Mouse (Mus musculus): Measurements from ENCODE around the gene Spp1.

The Spp1 gene

DNA sequence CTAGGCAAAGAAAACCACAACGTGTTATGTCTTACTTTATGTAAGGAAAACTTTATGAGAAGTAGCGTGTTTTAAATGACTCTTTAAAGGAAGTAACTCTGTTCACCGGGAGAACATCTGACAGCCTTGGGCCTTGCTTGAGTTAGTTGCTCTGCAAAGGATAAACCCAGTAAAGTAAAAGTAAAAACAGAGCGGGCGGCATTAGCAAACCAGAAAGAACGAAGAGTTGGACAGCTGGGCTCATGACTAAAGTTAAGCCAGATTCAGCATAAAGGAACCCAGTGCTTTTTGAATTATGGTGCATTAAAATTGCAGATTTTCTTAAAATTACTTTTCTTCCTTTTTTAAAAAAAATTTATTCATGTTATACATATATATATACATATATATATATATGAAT is 19.6 kb downstream of the Spp1 start:
- Histone ChIP-seq H3K36me3 (ENCODE audit: control insufficient read depth, insufficient read depth, low read length, poor library complexity, severe bottlenecking) (no peaks in the 10 kb centered on the region), H3K27me3 (ENCODE audit: control insufficient read depth, insufficient read depth, low read length, poor library complexity, severe bottlenecking) (no peaks in the 10 kb centered on the region)
- DNase-seq (ENCODE audit: low read depth, low spot score): no peak

DNA sequence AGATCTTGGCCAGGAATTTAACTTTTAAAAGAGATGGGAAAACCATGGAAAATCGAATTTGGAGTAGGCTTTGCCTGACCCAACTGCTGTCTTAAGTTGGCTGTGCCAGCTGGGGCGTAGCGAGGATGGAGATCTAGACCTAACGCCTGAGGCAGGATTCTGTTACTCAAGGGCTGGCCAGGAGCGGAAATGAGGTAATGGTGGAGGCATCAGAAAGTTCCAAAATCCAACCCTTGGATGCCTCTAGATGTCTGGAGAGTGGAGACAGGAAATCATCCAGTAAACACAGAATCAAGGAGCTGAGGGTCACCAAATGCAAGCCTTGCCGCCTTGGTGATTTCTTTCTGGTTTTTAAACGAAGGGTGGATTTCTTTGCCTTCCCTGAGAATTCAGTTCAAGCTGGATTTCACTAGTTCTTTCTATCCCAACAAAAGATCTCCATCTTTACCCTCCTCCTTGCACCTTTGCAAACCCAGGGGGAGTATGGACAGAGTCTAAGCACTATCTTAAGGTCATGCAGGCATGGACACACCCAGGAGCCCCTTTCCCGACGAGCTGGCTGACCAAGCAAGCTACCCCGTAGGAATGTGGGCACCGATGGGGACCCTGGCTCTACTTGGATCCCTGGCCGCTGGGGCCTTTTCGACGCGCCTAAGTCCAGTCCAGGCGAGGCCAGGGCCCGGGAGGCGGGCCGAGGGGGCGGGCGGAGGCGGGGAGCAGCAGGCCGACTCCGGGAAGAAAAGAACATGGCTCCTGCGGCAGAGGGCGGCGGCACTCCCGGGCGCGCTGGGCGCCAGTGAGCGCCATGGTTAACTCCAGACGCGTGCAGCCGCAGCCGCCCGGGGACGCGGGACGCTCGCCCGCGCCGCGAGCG is 24.2 kb downstream of the Spp1 start, which contains the start of gene Pkd2:
Gene Pkd2, plus strand, starts transcription at position 619 of the 874 bp plus-strand sequence.
- Histone ChIP-seq H3K27me3 (ENCODE audit: control insufficient read depth, insufficient read depth, low read length, poor library complexity, severe bottlenecking) (no peaks in the 10 kb centered on the region), H3K36me3 (ENCODE audit: control insufficient read depth, insufficient read depth, low read length, poor library complexity, severe bottlenecking) (no peaks in the 10 kb centered on the region)
- no peak for DNase-seq (ENCODE audit: low read depth, low spot score)

DNA sequence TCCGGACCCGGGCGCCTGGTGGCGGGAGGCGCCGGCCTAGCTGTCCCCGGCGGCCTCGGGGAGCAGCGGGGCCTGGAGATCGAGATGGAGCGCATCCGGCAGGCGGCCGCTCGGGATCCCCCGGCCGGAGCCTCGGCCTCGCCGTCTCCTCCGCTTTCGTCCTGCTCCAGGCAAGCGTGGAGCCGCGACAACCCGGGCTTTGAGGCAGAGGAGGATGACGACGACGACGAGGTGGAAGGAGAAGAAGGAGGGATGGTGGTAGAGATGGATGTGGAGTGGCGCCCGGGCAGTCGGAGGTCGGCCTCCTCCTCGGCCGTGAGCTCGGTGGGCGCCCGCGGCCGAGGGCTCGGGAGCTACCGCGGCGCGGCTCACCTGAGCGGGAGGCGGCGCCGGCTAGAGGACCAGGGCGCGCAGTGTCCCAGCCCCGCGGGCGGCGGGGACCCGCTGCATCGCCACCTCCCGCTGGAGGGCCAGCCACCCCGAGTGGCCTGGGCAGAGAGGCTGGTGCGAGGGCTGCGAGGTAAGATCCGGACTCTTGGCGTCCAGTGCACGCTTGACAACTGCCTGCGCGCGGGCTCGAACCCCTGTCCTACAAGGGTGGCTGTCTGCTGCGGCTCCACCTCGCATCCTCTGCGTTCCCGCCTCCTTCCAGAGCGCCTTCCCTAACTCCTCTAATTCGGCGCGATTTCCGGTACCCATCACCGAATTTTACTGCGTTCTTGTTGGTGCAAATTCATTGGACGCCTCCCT is 25.0 kb downstream of the Spp1 start:
- Histone ChIP-seq H3K27me3 (ENCODE audit: control insufficient read depth, insufficient read depth, low read length, poor library complexity, severe bottlenecking) (no peaks in the 10 kb centered on the region), H3K36me3 (ENCODE audit: control insufficient read depth, insufficient read depth, low read length, poor library complexity, severe bottlenecking) (no peaks in the 10 kb centered on the region)
- no peak for DNase-seq (ENCODE audit: low read depth, low spot score)

DNA sequence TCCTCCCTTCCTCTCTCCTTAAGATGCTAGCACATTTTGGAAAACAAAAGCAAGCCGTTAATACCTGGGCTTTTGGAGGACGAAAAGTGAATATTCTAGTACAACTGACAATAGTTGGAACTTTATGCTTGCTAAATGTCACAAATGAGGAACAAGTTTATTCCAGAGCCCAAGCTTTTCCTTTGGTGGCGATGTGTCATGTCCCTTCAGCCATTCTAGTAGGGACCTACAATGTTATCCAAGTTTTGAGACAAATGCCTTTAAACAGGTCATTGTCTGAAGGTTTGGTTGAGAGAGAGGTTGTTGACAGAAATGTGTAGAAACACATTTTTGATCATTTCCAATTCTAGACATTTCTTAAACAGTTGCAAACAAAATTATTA is 25.5 kb downstream of the Spp1 start:
- no peaks in the 10 kb centered on the region for H3K36me3 ChIP-seq (ENCODE audit: control insufficient read depth, insufficient read depth, low read length, poor library complexity, severe bottlenecking)
- H3K27me3 ChIP-seq (ENCODE audit: control insufficient read depth, insufficient read depth, low read length, poor library complexity, severe bottlenecking): no peaks in the 10 kb centered on the region
- no peak for DNase-seq (ENCODE audit: low read depth, low spot score)

DNA sequence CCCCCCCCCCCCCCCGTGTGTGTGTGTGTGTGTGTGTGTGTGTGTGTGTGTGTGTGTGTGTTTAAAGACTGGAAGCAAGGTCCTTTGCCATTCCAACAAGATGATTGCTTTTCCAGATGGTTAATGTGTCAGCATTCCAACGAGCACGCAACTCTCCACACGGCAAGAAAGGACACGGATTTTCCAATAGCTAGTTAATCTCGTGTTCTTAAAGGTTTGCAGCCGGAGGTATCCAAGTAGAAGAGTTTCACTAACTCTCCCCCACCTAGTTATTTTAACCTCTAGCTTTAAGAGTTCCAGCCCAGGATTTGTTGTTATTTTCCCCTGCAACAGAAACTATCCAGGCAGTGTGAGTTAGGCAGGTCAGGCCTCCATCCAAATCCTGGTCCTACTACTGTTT is 25.9 kb downstream of the Spp1 start:
- Histone ChIP-seq H3K36me3 (ENCODE audit: control insufficient read depth, insufficient read depth, low read length, poor library complexity, severe bottlenecking) (no peaks in the 10 kb centered on the region), H3K27me3 (ENCODE audit: control insufficient read depth, insufficient read depth, low read length, poor library complexity, severe bottlenecking) (no peaks in the 10 kb centered on the region)
- DNase-seq (ENCODE audit: low read depth, low spot score): no peak

DNA sequence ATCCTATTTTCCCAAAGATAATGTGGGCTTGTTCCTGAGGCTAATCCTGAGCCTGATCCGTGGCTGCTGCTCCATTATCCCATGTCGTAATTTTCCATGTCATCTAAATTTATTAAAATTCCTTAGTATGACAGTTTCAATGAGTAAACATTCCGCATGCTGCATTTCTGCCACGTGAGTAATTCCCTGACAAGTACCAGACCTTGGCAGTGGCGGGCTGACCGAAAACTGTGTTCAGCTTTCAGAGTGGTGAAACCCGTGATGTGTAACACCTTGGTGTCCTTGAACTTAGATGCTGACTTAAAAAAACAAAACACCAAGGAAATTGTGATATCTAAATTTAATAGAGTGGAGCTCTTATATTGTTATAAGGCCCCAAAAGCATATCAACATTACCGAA is 30.4 kb downstream of the Spp1 start:
- Histone ChIP-seq H3K36me3 (ENCODE audit: control insufficient read depth, insufficient read depth, low read length, poor library complexity, severe bottlenecking) (no peaks in the 10 kb centered on the region), H3K27me3 (ENCODE audit: control insufficient read depth, insufficient read depth, low read length, poor library complexity, severe bottlenecking) (no peaks in the 10 kb centered on the region)
- no peak for DNase-seq (ENCODE audit: low read depth, low spot score)

DNA sequence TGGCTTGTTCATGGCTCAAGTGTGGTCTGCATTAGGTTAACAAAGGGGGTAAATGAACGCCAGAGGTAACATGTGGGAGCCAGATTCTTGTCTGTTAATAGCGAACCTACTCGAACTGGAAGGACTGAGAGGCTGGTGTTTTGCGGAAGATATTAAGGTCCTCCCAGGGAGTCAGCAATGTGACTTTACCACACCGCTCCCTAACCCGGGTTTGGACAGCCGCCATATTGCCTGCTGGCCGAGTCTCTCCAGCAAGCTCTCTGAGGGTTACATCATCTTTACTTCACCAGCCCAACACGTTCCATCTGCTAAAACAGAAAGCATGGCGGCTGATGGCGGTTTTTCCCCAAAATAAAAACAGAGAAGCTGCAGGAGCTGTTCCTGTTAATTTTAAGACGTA is 30.8 kb downstream of the Spp1 start:
- DNase-seq (ENCODE audit: low read depth, low spot score): no peak
- Histone ChIP-seq H3K36me3 (ENCODE audit: control insufficient read depth, insufficient read depth, low read length, poor library complexity, severe bottlenecking) (no peaks in the 10 kb centered on the region), H3K27me3 (ENCODE audit: control insufficient read depth, insufficient read depth, low read length, poor library complexity, severe bottlenecking) (no peaks in the 10 kb centered on the region)

DNA sequence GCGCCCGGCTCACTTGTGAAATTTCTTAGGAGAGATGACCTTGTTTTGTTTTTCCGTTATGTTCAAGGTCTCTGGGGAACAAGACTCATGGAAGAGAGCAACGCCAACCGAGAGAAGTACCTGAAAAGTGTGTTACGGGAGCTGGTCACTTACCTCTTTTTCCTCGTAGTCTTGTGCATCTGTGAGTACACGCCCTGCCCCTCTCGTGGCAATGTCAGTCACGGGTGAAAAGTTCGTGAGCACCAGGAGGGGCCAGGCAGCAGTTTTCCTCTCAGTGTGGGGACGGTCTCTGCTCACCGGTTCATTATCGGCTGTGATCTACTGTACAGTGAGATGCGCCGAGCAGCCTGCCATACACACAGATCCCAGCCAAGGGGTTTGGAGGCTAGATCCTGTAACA is 31.9 kb downstream of the Spp1 start:
- no peak for DNase-seq (ENCODE audit: low read depth, low spot score)
- Histone ChIP-seq H3K27me3 (ENCODE audit: control insufficient read depth, insufficient read depth, low read length, poor library complexity, severe bottlenecking) (no peaks in the 10 kb centered on the region), H3K36me3 (ENCODE audit: control insufficient read depth, insufficient read depth, low read length, poor library complexity, severe bottlenecking) (no peaks in the 10 kb centered on the region)

DNA sequence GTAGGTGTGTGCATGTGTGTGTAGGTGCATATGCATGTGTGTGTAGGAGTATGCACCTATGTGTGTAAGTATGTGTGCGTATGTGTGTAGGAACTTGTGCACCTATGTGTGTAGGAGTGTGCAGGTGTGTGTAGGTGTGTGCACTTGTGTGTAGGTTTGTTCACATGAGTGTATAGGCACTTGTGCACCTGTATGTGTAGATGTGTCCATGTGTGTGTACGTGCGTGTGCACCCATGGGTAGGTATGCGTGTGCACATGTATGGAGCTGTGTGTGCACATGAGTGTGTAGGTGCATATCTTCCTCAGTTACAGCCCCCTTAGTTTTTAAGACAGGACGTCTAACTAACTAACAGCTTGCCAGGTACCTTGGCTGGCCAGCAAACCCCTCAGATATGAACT is 33.7 kb downstream of the Spp1 start:
- DNase-seq (ENCODE audit: low read depth, low spot score): no peak
- H3K36me3 ChIP-seq (ENCODE audit: control insufficient read depth, insufficient read depth, low read length, poor library complexity, severe bottlenecking): no peaks in the 10 kb centered on the region
- no peaks in the 10 kb centered on the region for H3K27me3 ChIP-seq (ENCODE audit: control insufficient read depth, insufficient read depth, low read length, poor library complexity, severe bottlenecking)

DNA sequence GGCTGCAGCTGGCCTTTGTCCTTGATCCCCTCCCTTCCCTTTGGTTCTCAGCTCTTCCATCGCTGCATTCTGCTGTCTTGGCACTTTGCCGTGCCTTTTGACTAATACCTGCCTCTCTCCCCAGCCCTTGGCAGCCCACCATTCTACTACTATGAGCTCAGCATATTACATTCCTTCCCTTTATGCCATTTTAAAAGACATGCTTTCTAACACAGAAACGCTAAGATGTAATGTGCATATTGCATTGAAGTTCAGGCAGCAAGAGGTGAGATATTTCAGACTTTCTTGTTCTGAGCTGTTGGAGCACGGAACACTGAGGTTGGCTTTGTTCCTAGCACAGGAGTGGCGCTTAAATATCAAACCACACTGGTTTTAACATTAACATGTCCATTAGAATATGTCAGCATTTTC is 36.1 kb downstream of the Spp1 start:
- no peak for DNase-seq (ENCODE audit: low read depth, low spot score)
- Histone ChIP-seq H3K36me3 (ENCODE audit: control insufficient read depth, insufficient read depth, low read length, poor library complexity, severe bottlenecking) (no peaks in the 10 kb centered on the region), H3K27me3 (ENCODE audit: control insufficient read depth, insufficient read depth, low read length, poor library complexity, severe bottlenecking) (no peaks in the 10 kb centered on the region)

DNA sequence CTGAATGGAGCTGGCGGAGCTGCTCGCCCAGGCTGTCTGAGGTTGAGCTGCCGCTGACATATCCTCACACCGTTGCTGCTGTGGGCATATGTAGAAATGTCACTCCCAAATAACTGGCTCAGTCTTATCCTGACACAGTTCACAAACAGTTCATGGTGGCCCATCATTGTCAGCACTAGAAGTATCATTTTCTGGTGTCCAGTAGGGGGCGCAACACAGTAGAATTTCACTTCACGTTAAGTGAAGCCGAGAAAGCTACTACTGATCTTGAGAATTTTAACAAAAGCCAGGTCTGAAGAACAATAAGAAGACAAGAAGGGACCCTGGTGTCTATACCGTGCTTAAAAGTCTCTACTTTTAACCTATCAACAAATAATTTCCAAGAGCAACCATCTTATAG is 37.5 kb downstream of the Spp1 start:
- no peaks in the 10 kb centered on the region for H3K36me3 ChIP-seq (ENCODE audit: control insufficient read depth, insufficient read depth, low read length, poor library complexity, severe bottlenecking)
- H3K27me3 ChIP-seq (ENCODE audit: control insufficient read depth, insufficient read depth, low read length, poor library complexity, severe bottlenecking): no peaks in the 10 kb centered on the region
- peak; percentile 10 for DNase-seq (ENCODE audit: low read depth, low spot score)

DNA sequence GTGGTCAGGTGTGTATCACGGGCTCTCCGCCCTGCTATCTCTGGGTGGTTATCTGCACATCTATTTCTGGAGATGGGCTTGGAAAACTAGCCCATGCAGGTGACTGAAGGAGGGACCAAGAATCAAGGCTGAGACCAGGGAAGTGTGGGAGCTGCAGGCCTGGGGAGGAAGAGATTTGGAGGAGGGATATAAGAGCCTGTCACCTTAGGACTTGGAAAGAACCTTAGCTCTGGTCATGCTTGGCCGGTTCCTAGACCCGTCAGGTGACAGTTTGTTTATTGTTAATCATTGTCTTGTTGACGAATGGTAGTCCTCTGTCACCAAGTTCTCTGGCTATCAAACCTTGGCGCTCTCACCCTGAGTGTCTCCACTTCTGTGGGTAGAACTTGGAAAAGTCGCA is 45.4 kb downstream of the Spp1 start:
- H3K36me3 ChIP-seq (ENCODE audit: control insufficient read depth, insufficient read depth, low read length, poor library complexity, severe bottlenecking): no peaks in the 10 kb centered on the region
- DNase-seq (ENCODE audit: low read depth, low spot score): no peak
- H3K27me3 ChIP-seq (ENCODE audit: control insufficient read depth, insufficient read depth, low read length, poor library complexity, severe bottlenecking): no peaks in the 10 kb centered on the region

DNA sequence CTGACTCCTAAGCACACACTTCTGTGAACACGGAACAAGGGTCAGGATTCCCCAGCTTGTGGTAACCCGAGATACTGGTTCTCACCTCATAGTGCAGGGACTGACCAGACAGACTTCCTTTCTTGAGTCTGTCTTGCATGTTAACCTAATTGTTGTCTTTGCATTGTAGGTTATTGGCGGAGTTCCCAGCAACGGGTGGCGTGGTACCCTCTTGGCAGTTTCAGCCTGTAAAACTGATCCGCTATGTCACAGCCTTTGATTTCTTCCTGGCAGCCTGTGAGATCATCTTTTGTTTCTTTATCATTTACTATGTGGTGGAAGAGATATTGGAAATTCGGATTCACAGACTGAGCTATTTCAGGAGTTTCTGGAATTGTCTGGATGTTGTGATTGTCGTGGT is 47.9 kb downstream of the Spp1 start:
- H3K36me3 ChIP-seq (ENCODE audit: control insufficient read depth, insufficient read depth, low read length, poor library complexity, severe bottlenecking): no peaks in the 10 kb centered on the region
- DNase-seq (ENCODE audit: low read depth, low spot score): no peak

More for the DNA sequence above, 47.9 kb downstream of the Spp1 start:
- no peaks in the 10 kb centered on the region for H3K27me3 ChIP-seq (ENCODE audit: control insufficient read depth, insufficient read depth, low read length, poor library complexity, severe bottlenecking)

Measured in splenic B cell, adult 2 months (primary cell).